Comparison of ENCODE assay signal across 26 mouse cellular contexts in the genomic region with DNA sequence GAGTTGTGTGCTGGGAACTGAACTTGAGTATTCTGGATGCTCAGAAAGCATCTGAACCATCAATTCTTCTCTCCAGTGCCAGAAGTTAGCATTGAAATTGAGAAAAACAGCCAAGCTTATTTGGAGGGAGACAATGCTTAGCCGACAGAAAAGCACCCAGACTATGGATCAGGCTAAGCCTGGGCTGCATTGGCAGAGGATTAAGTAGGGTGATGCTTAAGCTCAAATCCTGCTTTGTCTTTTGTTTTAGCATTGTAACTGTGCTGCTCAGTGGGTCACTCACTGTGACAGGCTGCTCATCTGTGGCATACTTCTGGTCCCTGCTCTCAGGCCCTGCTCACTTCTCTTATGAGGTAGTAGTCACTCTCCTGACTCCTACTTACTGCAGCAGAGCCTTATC. TPM values are rescaled to one million over a fixed set of nuclear protein-coding genes. Genes with fewer than 3 reads are reported as not detected.
"Had no signal": no experiment of that assay in that cellular context is flagged by ENCODE, and none has a peak within 500 bp of the region (broad histone marks: within the 10 kb centered on the region; RNA-seq: fewer than 3 reads in every experiment).

No protein-coding gene starts in this region.

- H3K9me3 ChIP-seq: liver, embryonic 12.5 days; midbrain, embryonic 10.5 days; midbrain, embryonic 13.5 days; neural tube, embryonic 13.5 days; neural tube, embryonic 15.5 days had no signal

- H3K27me3 ChIP-seq: liver, embryonic 12.5 days; midbrain, embryonic 13.5 days; neural tube, embryonic 13.5 days; neural tube, embryonic 15.5 days had no signal

- H3K9ac ChIP-seq: liver, embryonic 12.5 days; liver, embryonic 14.5 days; lung, embryonic 14.5 days; midbrain, embryonic 13.5 days; neural tube, embryonic 13.5 days; neural tube, embryonic 15.5 days had no signal

- DNase-seq: lung, adult 18-20 months; lung, embryonic 14.5 days; lung, postnatal 10 days; lung, postnatal 4 days; right cerebral cortex, adult 18-20 months; right cerebral cortex, postnatal 25 days; right cerebral cortex, postnatal 4 days; spleen, adult 18-20 months; thymus, adult 18-20 months; thymus, postnatal 14 days; thymus, postnatal 36 days had no signal

- ATAC-seq: liver, embryonic 12.5 days; midbrain, embryonic 13.5 days; midbrain, embryonic 16.5 days had no signal

- H3K4me3 ChIP-seq: liver, embryonic 12.5 days; midbrain, embryonic 10.5 days; midbrain, embryonic 13.5 days; myocyte; neural tube, embryonic 13.5 days; neural tube, embryonic 15.5 days had no signal

- H3K36me3 ChIP-seq: liver, embryonic 12.5 days; midbrain, embryonic 10.5 days; midbrain, embryonic 13.5 days; neural tube, embryonic 13.5 days; neural tube, embryonic 15.5 days had no signal

- H3K27ac ChIP-seq: liver, embryonic 12.5 days; liver, embryonic 14.5 days; midbrain, embryonic 10.5 days; midbrain, embryonic 13.5 days; neural tube, embryonic 13.5 days; neural tube, embryonic 15.5 days had no signal

- H3K4me2 ChIP-seq: liver, embryonic 12.5 days; lung, embryonic 14.5 days; midbrain, embryonic 13.5 days; neural tube, embryonic 13.5 days; neural tube, embryonic 15.5 days had no signal

- H3K4me1 ChIP-seq: liver, embryonic 12.5 days; midbrain, embryonic 13.5 days; neural tube, embryonic 13.5 days; neural tube, embryonic 15.5 days had no signal

RNA-seq across cellular contexts. Expression of a gene that starts 36.6 kb away (rescaled TPM):
- polyA plus RNA-seq: liver, embryonic 12.5 days; liver, embryonic 14.5 days; liver, embryonic 16.5 days; lung, embryonic 14.5 days; lung, embryonic 16.5 days; midbrain, embryonic 10.5 days; midbrain, embryonic 13.5 days; midbrain, embryonic 16.5 days; myocyte; neural tube, embryonic 11.5 days; neural tube, embryonic 13.5 days; neural tube, embryonic 15.5 days; small intestine, adult 2 months; stomach, embryonic 14.5 days; stomach, embryonic 16.5 days; thymus, postnatal 0 days had no signal
